Mouse (Mus musculus) embryonic fibroblast, embryonic 13.5 days (primary cell): ENCODE results near the gene Ank. TPM values are rescaled to one million over a fixed set of nuclear protein-coding genes. Genes with fewer than 3 reads are reported as not detected.

ENCODE experiments used
- H3K27ac ChIP-seq: 2 replicates; pipeline ENCODE4 v1.5.1; 2012; ENCODE audit warnings: low read length, control low read depth, inconsistent platforms; ENCODE audit not compliant: insufficient read depth
- H3K4me1 ChIP-seq: 2 replicates; pipeline ENCODE4 v1.6.1; 2011; ENCODE audit warnings: low read length; ENCODE audit not compliant: control insufficient read depth, insufficient read depth
- H3K4me3 ChIP-seq: 2 replicates; pipeline ENCODE4 v1.5.1; 2011; ENCODE audit warnings: mild to moderate bottlenecking, control low read depth, low read length; ENCODE audit not compliant: insufficient read depth
- CTCF ChIP-seq: IDR thresholded peaks from 2 replicates; pipeline ENCODE4 v1.5.1; 2011; ENCODE audit warnings: mild to moderate bottlenecking, control low read depth, low read length, moderate library complexity, borderline replicate concordance; ENCODE audit not compliant: insufficient read depth
- POLR2A ChIP-seq: IDR thresholded peaks from 2 replicates; pipeline ENCODE4 v1.6.1; 2011; ENCODE audit warnings: low read depth, mild to moderate bottlenecking, control low read depth, low read length, moderate library complexity
- polyA plus RNA-seq: library from polyadenylated mRNA; stranded (reverse); fragments of >200 nt; gene quantifications from 2 replicates; pipeline ENCODE4 v1.2.4, GENCODE M21; 2011; ENCODE audit warnings: low read depth; ENCODE audit not compliant: missing spikeins, insufficient read length

Gene Ank
- polyA plus RNA-seq, 1 experiment, result 30.3 TPM

GRCm38 (mm10) chr15:27549071-27549470 is 82.6 kb downstream of the Ank start:
- TF ChIP-seq POLR2A (no peak), CTCF (no peak)
- H3K4me1 ChIP-seq, result no peaks in the 10 kb centered on the region
- H3K4me3 ChIP-seq, result no peak overlapping the region
- H3K27ac ChIP-seq, result no peak overlapping the region

GRCm38 (mm10) chr15:27549878-27550277 is 83.4 kb downstream of the Ank start:
- H3K27ac ChIP-seq, result no peak overlapping the region
- no peak overlapping the region for H3K4me3 ChIP-seq
- no peaks in the 10 kb centered on the region for H3K4me1 ChIP-seq
- TF ChIP-seq POLR2A (no peak), CTCF (no peak)

- H3K4me3 ChIP-seq, result no peak overlapping the region
- no peaks in the 10 kb centered on the region for H3K4me1 ChIP-seq
- TF ChIP-seq CTCF (no peak), POLR2A (no peak)
- H3K27ac ChIP-seq, result no peak overlapping the region
These were observed 84.0 kb downstream of the Ank start for GRCm38 (mm10) chr15:27550358-27550992.

- Histone ChIP-seq H3K27ac (no peak overlapping the region), H3K4me1 (no peaks in the 10 kb centered on the region), H3K4me3 (no peak overlapping the region)
- no peak for TF ChIP-seq CTCF
- TF ChIP-seq POLR2A, result no peak
These were observed 84.9 kb downstream of the Ank start for GRCm38 (mm10) chr15:27551117-27552114.

GRCm38 (mm10) chr15:27552129-27552700 is 85.7 kb downstream of the Ank start:
- H3K4me3 ChIP-seq, result no peak overlapping the region
- no peak for TF ChIP-seq CTCF
- no peak for TF ChIP-seq POLR2A

GRCm38 (mm10) chr15:27553554-27553953 is 87.1 kb downstream of the Ank start:
- H3K27ac ChIP-seq, result no peak overlapping the region
- TF ChIP-seq CTCF (no peak), POLR2A (no peak)
- H3K4me1 ChIP-seq, result no peaks in the 10 kb centered on the region
- no peak overlapping the region for H3K4me3 ChIP-seq

More at GRCm38 (mm10) chr15:27552129-27552700, 85.7 kb downstream of the Ank start:
- no peaks in the 10 kb centered on the region for H3K4me1 ChIP-seq
- H3K27ac ChIP-seq, result no peak overlapping the region

GRCm38 (mm10) chr15:27558456-27559147 is 92.1 kb downstream of the Ank start:
- H3K27ac ChIP-seq, result no peak overlapping the region
- TF ChIP-seq CTCF (no peak), POLR2A (no peak)
- no peaks in the 10 kb centered on the region for H3K4me1 ChIP-seq
- H3K4me3 ChIP-seq, result no peak overlapping the region

GRCm38 (mm10) chr15:27560315-27560714 is 93.8 kb downstream of the Ank start:
- TF ChIP-seq POLR2A, result no peak
- no peak for TF ChIP-seq CTCF
- H3K27ac ChIP-seq, result no peak overlapping the region
- H3K4me3 ChIP-seq, result no peak overlapping the region
- no peaks in the 10 kb centered on the region for H3K4me1 ChIP-seq
